Mouse (Mus musculus): ENCODE measurements around the gene Myh9. TPM values are rescaled to one million over a fixed set of nuclear protein-coding genes. Genes with fewer than 3 reads are reported as not detected.
"Not testable (repeated sequence)": the region's sequence is repeated elsewhere in the genome, so short reads cannot be mapped to it uniquely, and the experiment has no call there.

The Myh9 gene
- polyA plus RNA-seq, 1 experiment from 2014 or later: 14.5 TPM

DNA sequence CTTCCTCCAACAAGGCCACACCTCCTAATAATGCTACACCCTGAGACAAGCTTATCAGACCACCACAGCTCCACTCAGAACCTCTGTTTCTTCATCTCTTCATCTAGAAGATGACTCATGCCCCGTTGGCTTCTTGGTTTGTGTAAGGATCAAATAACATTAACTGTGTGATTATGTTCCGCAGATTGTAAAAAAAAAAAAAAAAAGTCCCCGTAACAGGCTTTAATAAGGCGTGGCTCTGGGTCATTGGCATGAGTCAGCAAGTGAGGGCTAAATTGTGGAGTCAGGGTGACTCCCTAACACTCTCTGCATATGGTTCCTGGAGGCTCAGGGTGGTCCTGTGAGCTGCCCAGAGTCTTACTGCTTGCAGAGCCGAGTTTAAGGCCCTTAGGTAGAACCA is 39.7 kb upstream of the Myh9 start:
- Histone ChIP-seq H3K36me3 (no peaks in the 10 kb centered on the region), H3K4me2 (no peak overlapping the region), H3K9ac (no peak overlapping the region), H3K4me3 (no peak overlapping the region), H3K4me1 (replicated peaks) (0 out of 2 replicates have a peak, but pooled peaks cover 7% of the 10 kb centered on the region), H3K27me3 (no peaks in the 10 kb centered on the region), H3K27ac (no peak overlapping the region), H3K9me3 (no peaks in the 10 kb centered on the region)
- no peak for ATAC-seq (ENCODE audit: low FRiP score)
- WGBS: 80% methylated on average over 5 of the region's 5 CpGs

DNA sequence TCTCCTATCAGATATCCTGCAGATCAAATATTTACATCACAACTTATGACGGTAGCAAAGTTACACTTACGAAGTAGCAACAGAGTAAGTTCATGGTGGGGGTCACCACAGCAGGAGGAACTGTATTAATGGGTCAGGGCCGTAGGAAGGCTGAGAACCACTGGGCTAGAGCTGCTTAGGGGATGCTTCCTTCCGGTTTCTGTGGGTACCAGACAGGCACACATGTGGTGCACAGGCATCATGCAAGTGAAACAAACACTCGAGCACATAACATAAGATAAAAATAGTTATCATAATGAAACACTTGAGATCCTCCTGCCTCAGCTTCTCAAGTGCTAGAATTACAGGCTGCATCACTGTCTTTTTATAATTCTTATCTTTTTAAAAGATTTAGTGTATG is 38.8 kb upstream of the Myh9 start:
- no peak overlapping the region for H3K27ac ChIP-seq
- H3K4me3 ChIP-seq: no peak overlapping the region
- no peak for ATAC-seq (ENCODE audit: low FRiP score)
- H3K9ac ChIP-seq: no peak overlapping the region
- H3K4me1 ChIP-seq (replicated peaks): 0 out of 2 replicates have a peak, but pooled peaks cover 7% of the 10 kb centered on the region
- no peaks in the 10 kb centered on the region for H3K9me3 ChIP-seq
- H3K36me3 ChIP-seq: no peaks in the 10 kb centered on the region
- no peak overlapping the region for H3K4me2 ChIP-seq
- WGBS: 89% methylated on average over 5 of the region's 5 CpGs
- no peaks in the 10 kb centered on the region for H3K27me3 ChIP-seq

DNA sequence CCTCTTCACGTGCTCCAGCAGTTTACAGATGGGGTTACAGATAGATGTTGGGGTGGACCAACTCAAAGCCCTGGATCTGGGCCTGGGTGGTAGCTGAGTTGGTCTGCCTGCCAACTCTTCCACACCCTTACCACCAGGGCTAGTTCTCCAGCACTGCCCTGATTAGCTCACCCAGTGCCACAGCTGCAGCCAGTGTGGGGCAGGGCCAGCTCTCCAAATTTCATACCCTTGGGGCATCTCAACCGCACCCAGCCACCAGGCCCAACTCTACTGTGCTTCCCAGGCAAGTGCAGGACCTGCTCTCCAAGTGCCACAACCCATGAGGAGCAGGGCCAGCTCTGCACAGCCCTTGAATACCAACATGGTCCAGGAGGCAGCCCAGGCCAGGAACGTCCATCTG is 37.8 kb upstream of the Myh9 start:
- no peak for ATAC-seq (ENCODE audit: low FRiP score)
- 89% methylated on average over 3 of the region's 3 CpGs for WGBS
- no peaks in the 10 kb centered on the region for H3K36me3 ChIP-seq

DNA sequence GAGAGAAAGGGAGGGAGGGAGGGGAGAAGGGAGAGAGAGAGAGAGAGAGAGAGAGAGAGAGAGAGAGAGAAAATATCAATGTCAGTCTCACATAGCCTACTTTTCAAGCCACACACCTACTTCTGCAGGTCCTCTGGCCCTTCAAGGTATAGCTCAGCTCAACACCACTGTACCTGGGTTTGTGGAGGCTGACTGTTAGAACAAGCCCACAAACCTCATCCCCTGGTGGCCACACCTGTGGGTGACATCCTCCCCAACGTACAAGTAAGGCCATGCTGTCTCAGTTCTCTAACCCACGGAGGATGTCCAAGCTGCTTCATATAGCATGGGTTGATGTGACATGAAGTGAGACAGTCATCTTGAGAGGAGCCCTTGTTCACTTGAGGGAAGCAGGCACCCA is 35.2 kb upstream of the Myh9 start:
- Histone ChIP-seq H3K9me3 (no peaks in the 10 kb centered on the region), H3K4me2 (no peak overlapping the region)
- WGBS: 81% methylated on average over 2 of the region's 2 CpGs

More for the DNA sequence above, 37.8 kb upstream of the Myh9 start:
- H3K9ac ChIP-seq: no peak overlapping the region
- no peak overlapping the region for H3K4me3 ChIP-seq
- no peak overlapping the region for H3K27ac ChIP-seq
- H3K9me3 ChIP-seq: no peaks in the 10 kb centered on the region
- H3K27me3 ChIP-seq: no peaks in the 10 kb centered on the region
- H3K4me2 ChIP-seq: no peak overlapping the region
- H3K4me1 ChIP-seq (replicated peaks): 0 out of 2 replicates have a peak, but pooled peaks cover 7% of the 10 kb centered on the region

DNA sequence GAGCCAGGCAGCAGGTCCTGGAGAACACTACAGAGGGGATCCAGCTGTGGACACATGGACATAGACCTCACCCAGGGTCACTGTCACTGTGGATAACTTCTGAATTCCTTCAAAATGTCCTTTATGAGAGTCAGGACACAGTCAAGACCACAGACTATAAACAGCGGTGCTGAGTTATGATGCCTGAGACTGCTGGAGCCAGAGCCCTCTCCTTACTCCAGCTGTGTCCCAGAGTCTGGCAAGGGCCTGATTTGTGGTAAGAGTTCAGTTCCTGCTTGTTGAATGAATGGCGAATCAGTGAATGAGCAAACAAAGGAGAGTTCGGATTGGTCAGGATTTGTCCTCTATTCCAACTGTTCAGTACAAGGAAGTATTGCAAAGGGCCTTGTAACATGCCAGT is 34.7 kb upstream of the Myh9 start:
- H3K4me2 ChIP-seq: no peak overlapping the region
- no peaks in the 10 kb centered on the region for H3K27me3 ChIP-seq
- ATAC-seq (ENCODE audit: low FRiP score): no peak
- H3K9ac ChIP-seq: no peak overlapping the region
- 87% methylated on average over 3 of the region's 3 CpGs for WGBS
- no peaks in the 10 kb centered on the region for H3K4me1 ChIP-seq (replicated peaks)
- H3K4me3 ChIP-seq: no peak overlapping the region
- no peaks in the 10 kb centered on the region for H3K9me3 ChIP-seq
- no peak overlapping the region for H3K27ac ChIP-seq
- H3K36me3 ChIP-seq: no peaks in the 10 kb centered on the region

More for the DNA sequence above, 35.2 kb upstream of the Myh9 start:
- no peak for ATAC-seq (ENCODE audit: low FRiP score)
- Histone ChIP-seq H3K36me3 (no peaks in the 10 kb centered on the region), H3K27ac (no peak overlapping the region), H3K4me1 (replicated peaks) (no peaks in the 10 kb centered on the region), H3K4me3 (no peak overlapping the region), H3K27me3 (no peaks in the 10 kb centered on the region), H3K9ac (no peak overlapping the region)

DNA sequence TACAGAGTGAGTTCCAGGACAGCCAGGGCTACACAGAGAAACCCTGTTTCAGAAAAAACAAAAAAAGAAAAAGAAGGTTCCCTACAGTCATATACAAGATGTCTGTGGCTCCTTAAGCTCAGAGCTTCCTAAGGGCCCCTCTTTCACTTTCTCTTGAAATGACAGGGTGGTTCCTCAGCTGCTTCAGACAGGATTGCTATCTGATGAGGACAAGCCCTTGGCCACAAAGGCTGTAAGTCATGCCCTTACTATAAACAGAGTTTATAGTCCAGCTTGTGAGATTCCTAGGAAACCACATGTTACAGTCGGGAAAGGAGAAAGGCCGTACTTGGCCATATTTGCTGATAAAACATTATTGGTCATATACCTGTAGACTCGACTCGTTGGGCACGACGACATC is 34.0 kb upstream of the Myh9 start:
- Histone ChIP-seq H3K27ac (no peak overlapping the region), H3K36me3 (no peaks in the 10 kb centered on the region), H3K9ac (no peak overlapping the region), H3K27me3 (no peaks in the 10 kb centered on the region), H3K4me1 (replicated peaks) (no peaks in the 10 kb centered on the region), H3K9me3 (no peaks in the 10 kb centered on the region), H3K4me2 (no peak overlapping the region), H3K4me3 (no peak overlapping the region)
- 96% methylated on average over 6 of the region's 6 CpGs for WGBS
- no peak for ATAC-seq (ENCODE audit: low FRiP score)

DNA sequence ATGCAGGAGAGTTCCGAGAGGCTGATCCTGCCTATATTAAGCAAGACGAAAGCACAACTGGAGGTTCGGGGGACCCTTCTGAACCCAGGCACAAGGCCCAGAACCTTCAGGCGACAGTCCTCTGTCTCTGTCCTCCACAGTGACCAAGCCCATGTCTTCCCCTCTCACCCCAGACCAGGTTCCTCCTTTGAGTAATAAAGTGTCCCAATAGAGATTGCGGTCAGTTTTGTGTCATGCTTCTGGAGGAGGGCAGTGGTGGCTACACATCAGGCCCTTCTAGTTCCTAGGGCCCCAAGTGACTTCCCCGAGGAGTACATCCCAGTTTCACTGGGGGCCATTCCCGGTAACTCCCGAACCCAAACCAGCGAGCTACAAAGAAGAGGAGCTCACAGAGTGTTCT is 32.8 kb upstream of the Myh9 start:
- H3K9ac ChIP-seq: no peak overlapping the region
- H3K36me3 ChIP-seq: no peaks in the 10 kb centered on the region
- H3K4me1 ChIP-seq (replicated peaks): no peaks in the 10 kb centered on the region
- no peak overlapping the region for H3K4me3 ChIP-seq
- no peaks in the 10 kb centered on the region for H3K9me3 ChIP-seq
- no peak for ATAC-seq (ENCODE audit: low FRiP score)
- 92% methylated on average over 9 of the region's 9 CpGs for WGBS
- no peak overlapping the region for H3K27ac ChIP-seq
- no peak overlapping the region for H3K4me2 ChIP-seq
- H3K27me3 ChIP-seq: no peaks in the 10 kb centered on the region

DNA sequence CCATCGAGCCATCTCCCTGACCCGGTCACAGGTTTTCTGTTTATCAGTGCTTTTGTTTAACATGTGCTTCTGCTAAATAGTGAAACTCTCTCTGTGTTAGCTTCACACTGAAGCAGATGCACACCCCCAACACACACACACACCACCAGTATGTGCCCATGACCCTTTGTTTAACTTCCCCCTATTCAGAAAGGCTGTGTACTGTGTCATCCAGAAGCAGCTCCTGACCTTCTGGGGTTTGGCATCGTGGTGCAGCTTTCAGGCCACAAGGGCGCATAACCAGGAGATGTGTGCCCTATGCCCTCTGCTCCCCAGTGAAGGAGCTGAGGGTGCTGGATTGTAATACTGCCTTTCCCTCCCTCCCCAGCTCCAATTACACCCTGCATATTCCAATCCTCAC is 32.3 kb upstream of the Myh9 start:
- H3K9ac ChIP-seq: no peak overlapping the region
- no peaks in the 10 kb centered on the region for H3K4me1 ChIP-seq (replicated peaks)
- H3K9me3 ChIP-seq: no peaks in the 10 kb centered on the region
- no peak for ATAC-seq (ENCODE audit: low FRiP score)
- no peak overlapping the region for H3K4me2 ChIP-seq
- no peaks in the 10 kb centered on the region for H3K27me3 ChIP-seq
- H3K4me3 ChIP-seq: no peak overlapping the region
- no peak overlapping the region for H3K27ac ChIP-seq
- no peaks in the 10 kb centered on the region for H3K36me3 ChIP-seq
- 72% methylated on average over 4 of the region's 4 CpGs for WGBS

DNA sequence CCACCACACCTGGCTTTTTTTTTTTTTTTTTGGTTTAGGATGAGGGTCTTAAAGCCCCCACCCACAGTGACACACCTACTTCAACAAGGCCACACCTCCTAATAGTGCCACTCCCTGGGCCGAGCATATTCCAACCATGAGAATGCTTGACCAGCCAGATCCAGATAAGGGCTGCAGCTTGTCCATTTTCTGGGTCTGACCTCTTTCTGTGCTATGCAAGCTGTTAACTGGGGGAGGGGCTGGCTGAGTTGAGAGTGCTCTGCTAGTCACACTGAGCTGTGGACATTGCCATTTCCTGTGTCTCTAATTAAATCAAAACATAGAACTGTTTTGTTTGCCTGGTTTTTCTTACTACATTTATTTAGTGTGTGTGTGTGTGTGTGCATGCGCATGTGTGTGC is 31.6 kb upstream of the Myh9 start:
- no peak overlapping the region for H3K9ac ChIP-seq
- 80% methylated on average over 2 of the region's 2 CpGs for WGBS
- no peak overlapping the region for H3K4me2 ChIP-seq
- H3K4me3 ChIP-seq: no peak overlapping the region
- H3K27ac ChIP-seq: no peak overlapping the region
- H3K27me3 ChIP-seq: no peaks in the 10 kb centered on the region
- H3K4me1 ChIP-seq (replicated peaks): no peaks in the 10 kb centered on the region
- no peaks in the 10 kb centered on the region for H3K9me3 ChIP-seq
- no peaks in the 10 kb centered on the region for H3K36me3 ChIP-seq
- ATAC-seq (ENCODE audit: low FRiP score): no peak

DNA sequence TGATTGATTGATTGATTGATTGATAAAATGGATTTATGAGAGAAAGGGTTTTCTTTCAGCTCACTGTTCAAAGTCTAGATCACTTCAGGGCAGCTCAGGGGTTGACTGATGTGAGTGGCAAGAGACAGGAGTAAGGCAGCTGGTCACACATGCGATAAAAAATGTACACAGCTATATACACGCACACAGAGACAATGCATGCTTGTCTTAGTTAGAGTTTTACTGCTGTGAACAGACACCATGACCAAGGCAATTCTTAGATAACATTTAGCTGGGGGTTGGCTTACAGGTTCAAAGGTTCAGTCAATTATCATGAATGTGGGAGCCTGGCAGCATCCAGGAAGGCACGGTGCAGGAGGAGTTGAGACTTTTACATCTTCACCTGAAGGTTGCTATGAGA is 31.0 kb upstream of the Myh9 start:
- ATAC-seq (ENCODE audit: low FRiP score): no peak
- H3K36me3 ChIP-seq: no peaks in the 10 kb centered on the region
- no peak overlapping the region for H3K9ac ChIP-seq
- H3K4me1 ChIP-seq (replicated peaks): no peaks in the 10 kb centered on the region
- H3K4me3 ChIP-seq: no peak overlapping the region
- H3K9me3 ChIP-seq: no peaks in the 10 kb centered on the region
- H3K27me3 ChIP-seq: no peaks in the 10 kb centered on the region
- no peak overlapping the region for H3K4me2 ChIP-seq
- 86% methylated on average over 3 of the region's 3 CpGs for WGBS
- H3K27ac ChIP-seq: no peak overlapping the region

DNA sequence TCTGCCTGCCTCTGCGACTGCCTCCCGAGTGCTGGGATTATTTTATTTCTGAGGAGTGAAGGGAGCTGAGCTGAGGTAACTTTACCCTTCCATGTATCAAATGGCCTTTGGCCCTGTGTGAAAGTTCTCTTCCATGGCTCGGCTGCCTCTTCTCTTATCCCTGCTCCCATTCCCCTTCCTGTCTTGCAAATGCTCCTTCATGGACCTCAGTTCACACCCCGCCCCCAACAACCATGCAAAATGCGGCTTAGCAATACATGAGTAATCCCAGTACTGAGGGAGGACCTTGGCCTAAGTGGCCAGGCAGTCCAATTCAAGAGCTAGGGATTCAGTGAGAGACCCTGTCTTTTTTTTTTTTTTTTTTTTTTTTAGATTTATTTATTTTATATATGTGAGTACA is 26.4 kb upstream of the Myh9 start:
- no peak overlapping the region for H3K27ac ChIP-seq
- H3K4me2 ChIP-seq: no peak overlapping the region
- peaks cover 5% of the 10 kb centered on the region for H3K4me1 ChIP-seq (replicated peaks)
- no peaks in the 10 kb centered on the region for H3K36me3 ChIP-seq
- H3K27me3 ChIP-seq: no peaks in the 10 kb centered on the region
- WGBS: 93% methylated on average over 5 of the region's 5 CpGs
- ATAC-seq (ENCODE audit: low FRiP score): no peak
- H3K4me3 ChIP-seq: no peak overlapping the region
- H3K9me3 ChIP-seq: no peaks in the 10 kb centered on the region
- no peak overlapping the region for H3K9ac ChIP-seq

DNA sequence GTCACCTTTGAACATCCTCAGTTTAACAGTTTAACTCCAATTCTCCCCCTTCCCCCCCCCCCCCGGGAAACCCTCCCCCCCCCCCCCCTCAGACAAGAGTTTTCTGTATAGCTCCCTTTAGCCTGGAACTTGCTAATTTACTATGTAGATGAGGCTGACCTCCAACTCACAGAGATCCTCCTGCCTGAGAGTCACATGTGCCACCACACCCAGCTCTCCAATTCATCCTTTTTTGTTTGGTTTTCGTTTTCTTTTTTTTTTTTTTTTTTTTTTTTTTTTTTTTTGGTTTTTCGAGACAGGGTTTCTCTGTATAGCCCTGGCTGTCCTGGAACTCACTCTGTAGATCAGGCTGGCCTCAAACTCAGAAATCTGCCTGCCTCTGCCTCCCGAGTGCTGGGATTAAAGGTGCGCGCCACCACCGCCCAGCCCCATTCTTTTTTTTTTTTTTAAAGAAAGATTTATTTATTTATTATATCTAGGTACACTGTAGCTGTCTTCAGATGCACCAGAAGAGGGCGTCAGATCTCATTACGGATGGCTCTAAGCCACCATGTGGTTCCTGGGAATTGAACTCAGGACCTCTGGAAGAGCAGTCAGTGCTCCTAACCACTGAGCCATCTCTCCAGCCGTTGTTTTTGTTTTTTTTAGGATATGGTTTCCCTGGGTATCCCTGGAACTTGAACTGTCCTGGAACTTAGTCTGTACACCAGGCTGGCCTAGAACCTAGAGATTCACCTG is 25.4 kb upstream of the Myh9 start:
- H3K4me3 ChIP-seq; H3K27me3 ChIP-seq; H3K9me3 ChIP-seq; H3K9ac ChIP-seq; H3K4me2 ChIP-seq; ATAC-seq (ENCODE audit: low FRiP score); H3K36me3 ChIP-seq; H3K27ac ChIP-seq; H3K4me1 ChIP-seq (replicated peaks): not testable (repeated sequence)
- WGBS: 80% methylated on average over 10 of the region's 10 CpGs

DNA sequence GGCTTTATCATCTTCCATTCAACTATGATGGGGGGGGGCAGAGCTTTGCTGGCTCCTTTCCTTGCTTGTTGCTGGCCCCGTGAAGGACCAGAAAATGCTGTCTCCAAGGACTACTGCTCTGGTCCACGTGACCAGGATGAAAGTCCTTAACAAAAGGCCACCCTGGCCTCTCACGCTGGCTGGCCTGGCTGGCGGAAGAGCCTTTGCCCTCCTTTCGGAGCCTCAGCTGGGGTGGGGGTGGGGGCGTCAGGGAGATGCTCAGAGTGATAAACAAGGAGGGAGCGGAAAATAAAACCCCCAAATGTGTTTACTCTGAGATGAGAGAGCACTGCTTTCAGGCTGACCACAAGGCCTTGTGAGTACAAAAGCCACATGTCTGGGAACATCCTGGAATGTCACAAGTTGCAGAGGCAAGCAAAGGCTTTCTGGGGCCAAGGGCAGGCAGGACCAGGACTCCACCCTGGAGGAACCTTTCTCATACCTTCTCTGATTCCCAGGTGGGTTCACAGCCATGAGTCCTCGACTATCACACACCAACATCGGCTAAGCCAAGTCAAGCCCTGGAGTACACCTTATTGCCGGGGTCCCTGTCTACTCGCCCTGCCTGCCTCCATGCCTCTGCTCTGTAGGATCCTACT is 24.7 kb upstream of the Myh9 start:
- H3K4me3 ChIP-seq: no peak overlapping the region
- H3K9ac ChIP-seq: no peak overlapping the region
- H3K9me3 ChIP-seq: no peaks in the 10 kb centered on the region
- no peak overlapping the region for H3K4me2 ChIP-seq
- 41% methylated on average over 11 of the region's 11 CpGs for WGBS
- ATAC-seq (ENCODE audit: low FRiP score): no peak
- no peaks in the 10 kb centered on the region for H3K36me3 ChIP-seq
- H3K27me3 ChIP-seq: no peaks in the 10 kb centered on the region
- H3K27ac ChIP-seq: no peak overlapping the region
- H3K4me1 ChIP-seq (replicated peaks): peaks cover 5% of the 10 kb centered on the region
